In the genomic region with DNA sequence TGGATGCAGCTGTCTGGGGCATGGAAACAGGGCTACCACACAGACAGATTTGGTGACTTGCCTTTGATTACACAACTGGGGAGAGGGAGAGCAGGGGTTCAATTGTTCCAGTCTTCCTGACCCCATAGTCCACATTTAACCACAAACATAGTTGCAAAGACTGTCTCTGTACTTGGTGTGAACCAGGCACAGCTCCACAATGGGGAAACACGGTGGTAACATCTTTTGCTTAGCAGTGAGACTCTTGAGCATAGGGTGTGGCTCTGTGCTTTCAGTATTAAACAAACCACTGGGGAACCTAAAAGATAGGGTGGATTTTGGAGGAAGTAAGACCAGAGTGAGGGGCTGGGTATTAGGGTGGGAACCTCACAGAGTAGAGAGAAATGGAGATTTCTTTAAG, we compare ENCODE assay signal across 22 mouse cellular contexts.
"Had no signal": no experiment of that assay in that cellular context is flagged by ENCODE, and none has a peak within 500 bp of the region (broad histone marks: within the 10 kb centered on the region; RNA-seq: fewer than 3 reads in every experiment).

No protein-coding gene starts in this region.

- ATAC-seq: intestine, postnatal 0 days; liver, postnatal 0 days; midbrain, embryonic 13.5 days; midbrain, embryonic 16.5 days had no signal

- H3K4me3 ChIP-seq: limb, embryonic 12.5 days; limb, embryonic 15.5 days; lung, embryonic 15.5 days; megakaryocyte, embryonic 14.5 days; midbrain, embryonic 10.5 days; midbrain, embryonic 13.5 days; neural tube, embryonic 12.5 days; neural tube, embryonic 15.5 days had no signal

- H3K9me3 ChIP-seq: limb, embryonic 12.5 days; limb, embryonic 15.5 days; lung, embryonic 15.5 days; midbrain, embryonic 10.5 days; midbrain, embryonic 13.5 days; neural tube, embryonic 12.5 days; neural tube, embryonic 15.5 days had no signal

- H3K4me2 ChIP-seq: limb, embryonic 12.5 days; limb, embryonic 15.5 days; liver, embryonic 11.5 days; lung, embryonic 15.5 days; midbrain, embryonic 13.5 days; neural tube, embryonic 12.5 days; neural tube, embryonic 15.5 days had no signal

- H3K9ac ChIP-seq: limb, embryonic 12.5 days; limb, embryonic 15.5 days; liver, embryonic 14.5 days; liver, postnatal 0 days; lung, embryonic 15.5 days; midbrain, embryonic 13.5 days; neural tube, embryonic 12.5 days; neural tube, embryonic 15.5 days had no signal

- DNase-seq: kidney, adult 8-10 months; kidney, postnatal 14 days; kidney, postnatal 4 days; left cerebral cortex, postnatal 4 days; liver, postnatal 0 days; lung, postnatal 14 days; lung, postnatal 4 days; right cerebral cortex, postnatal 4 days; thymus, adult 18-20 months; thymus, postnatal 36 days had no signal

- H3K27me3 ChIP-seq: limb, embryonic 12.5 days; limb, embryonic 15.5 days; lung, embryonic 15.5 days; midbrain, embryonic 13.5 days; neural tube, embryonic 12.5 days; neural tube, embryonic 15.5 days had no signal

- H3K36me3 ChIP-seq: limb, embryonic 12.5 days; limb, embryonic 15.5 days; lung, embryonic 15.5 days; midbrain, embryonic 10.5 days; midbrain, embryonic 13.5 days; neural tube, embryonic 12.5 days; neural tube, embryonic 15.5 days had no signal

- H3K27ac ChIP-seq: limb, embryonic 12.5 days; limb, embryonic 15.5 days; liver, embryonic 14.5 days; lung, embryonic 15.5 days; midbrain, embryonic 10.5 days; midbrain, embryonic 13.5 days; neural tube, embryonic 12.5 days; neural tube, embryonic 15.5 days had no signal

- H3K4me1 ChIP-seq: limb, embryonic 12.5 days; limb, embryonic 15.5 days; lung, embryonic 15.5 days; midbrain, embryonic 10.5 days; midbrain, embryonic 13.5 days; neural tube, embryonic 12.5 days; neural tube, embryonic 15.5 days had no signal
